Mouse (Mus musculus) liver, embryonic 15.5 days (tissue): ENCODE data around the gene Nfe2l1. TPM values are rescaled to one million over a fixed set of nuclear protein-coding genes. Genes with fewer than 3 reads are reported as not detected.

Source experiments
- ATAC-seq: fragments of 200-750 bp; cut with Nextera tagmentation; 2 replicates; pipeline ENCODE4 v1.8.0; 2017; ENCODE audit warnings: moderate number of reproducible peaks, mild to moderate bottlenecking, moderate library complexity; ENCODE audit not compliant: insufficient read depth
- H3K27ac ChIP-seq: fragments of 300-500 bp; sonication (generic); replicated peaks from 2 replicates; pipeline ENCODE4 v1.5.1; 2015; ENCODE audit warnings: mild to moderate bottlenecking, inconsistent platforms
- H3K27me3 ChIP-seq: fragments of 300-500 bp; sonication (generic); 2 replicates; pipeline ENCODE4 v1.6.1; 2015; ENCODE audit warnings: mild to moderate bottlenecking, inconsistent platforms
- H3K36me3 ChIP-seq: fragments of 300-500 bp; sonication (generic); replicated peaks from 2 replicates; pipeline ENCODE4 v1.6.1; 2015; ENCODE audit warnings: moderate library complexity, mild to moderate bottlenecking, inconsistent platforms
- H3K4me1 ChIP-seq: fragments of 300-500 bp; sonication (generic); replicated peaks from 2 replicates; pipeline ENCODE4 v1.6.1; 2015; ENCODE audit warnings: inconsistent platforms
- H3K4me2 ChIP-seq: fragments of 300-500 bp; sonication (generic); 2 replicates; pipeline ENCODE4 v1.6.1; 2015; ENCODE audit warnings: moderate library complexity, mild to moderate bottlenecking, inconsistent platforms
- H3K4me3 ChIP-seq: fragments of 300-500 bp; sonication (generic); replicated peaks from 2 replicates; pipeline ENCODE4 v1.5.1; 2015; ENCODE audit warnings: mild to moderate bottlenecking, inconsistent platforms
- H3K9ac ChIP-seq: fragments of 300-500 bp; sonication (generic); 2 replicates; pipeline ENCODE4 v1.6.1; 2015; ENCODE audit warnings: moderate library complexity, mild to moderate bottlenecking, inconsistent platforms
- H3K9me3 ChIP-seq: fragments of 300-500 bp; sonication (generic); replicated peaks from 2 replicates; pipeline ENCODE4 v1.6.1; 2016; ENCODE audit warnings: inconsistent platforms
- WGBS: fragments of 180-500 bp; shearing (Covaris S2); methylation state at CpG from one replicate; pipeline ENCODE4 v1.1.7; 2015; ENCODE audit warnings: mixed read lengths; ENCODE audit not compliant: insufficient replicate concordance; 5-methylcytosine and 5-hydroxymethylcytosine counted together
- polyA plus RNA-seq: library from polyadenylated mRNA; unstranded; fragments of >200 nt; fragmentation: Nextera tagmentation; extraction: Ambion mirVana; gene quantifications from 2 replicates; pipeline ENCODE4 v1.2.1, GENCODE M21; 2015

The Nfe2l1 gene
- polyA plus RNA-seq, 1 experiment from 2014 or later = 18.8 TPM

GRCm38 (mm10) chr11:96843627-96844026 lies 13.9 kb upstream of the Nfe2l1 start:
- H3K4me2 ChIP-seq = no peak overlapping the region

GRCm38 (mm10) chr11:96840290-96840689 lies 10.5 kb upstream of the Nfe2l1 start:
- no peak overlapping the region for H3K4me2 ChIP-seq
- no peaks in the 10 kb centered on the region for H3K36me3 ChIP-seq
- H3K27me3 ChIP-seq = peaks cover 7% of the 10 kb centered on the region; the same call in 1 of the 2 replicates
- no peaks in the 10 kb centered on the region for H3K9me3 ChIP-seq
- no peak overlapping the region for H3K4me3 ChIP-seq
- H3K9ac ChIP-seq = no peak overlapping the region
- WGBS = 47% methylated on average over 8 of the region's 8 CpGs
- no peak for ATAC-seq
- H3K4me1 ChIP-seq = no peaks in the 10 kb centered on the region
- no peak overlapping the region for H3K27ac ChIP-seq

More at GRCm38 (mm10) chr11:96843627-96844026, 13.9 kb upstream of the Nfe2l1 start:
- H3K36me3 ChIP-seq = no peaks in the 10 kb centered on the region
- H3K27me3 ChIP-seq = peaks cover 14% of the 10 kb centered on the region
- H3K27ac ChIP-seq = no peak overlapping the region
- no peak for ATAC-seq
- H3K9ac ChIP-seq = no peak overlapping the region
- H3K4me1 ChIP-seq = no peaks in the 10 kb centered on the region
- H3K4me3 ChIP-seq = no peak overlapping the region
- 32% methylated on average over 3 of the region's 3 CpGs for WGBS
- no peaks in the 10 kb centered on the region for H3K9me3 ChIP-seq

DNA sequence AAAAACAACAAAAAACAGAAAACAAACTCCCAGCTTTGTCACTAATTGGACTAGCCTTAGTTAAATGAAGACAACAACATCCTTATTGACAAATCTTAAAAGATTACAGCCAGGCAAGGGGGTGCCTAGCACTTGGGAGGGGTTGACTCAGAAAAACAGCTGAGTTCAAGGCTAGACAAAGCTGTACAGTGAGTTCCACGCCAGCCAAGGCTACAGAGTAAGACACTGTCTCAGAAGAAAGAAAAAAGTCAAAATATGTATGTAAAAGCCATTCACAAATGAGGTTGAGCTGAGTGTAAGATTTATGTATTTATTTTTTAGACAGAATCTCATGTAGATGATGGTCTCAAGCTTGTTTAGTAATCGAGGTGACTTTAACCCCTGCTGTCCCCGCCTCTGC lies 10.1 kb upstream of the Nfe2l1 start:
- Histone ChIP-seq H3K9ac (no peak overlapping the region), H3K4me2 (no peak overlapping the region)
- 54% methylated on average over 3 of the region's 3 CpGs for WGBS

GRCm38 (mm10) chr11:96839428-96839827 lies 9.7 kb upstream of the Nfe2l1 start:
- Histone ChIP-seq H3K4me2 (no peak overlapping the region), H3K27ac (no peak overlapping the region), H3K27me3 (peaks cover 7% of the 10 kb centered on the region; the same call in 1 of the 2 replicates), H3K9ac (no peak overlapping the region), H3K4me3 (no peak overlapping the region), H3K4me1 (no peaks in the 10 kb centered on the region), H3K9me3 (no peaks in the 10 kb centered on the region), H3K36me3 (no peaks in the 10 kb centered on the region)
- WGBS = 60% methylated on average over 7 of the region's 7 CpGs
- no peak for ATAC-seq

More for the DNA sequence above, 10.1 kb upstream of the Nfe2l1 start:
- Histone ChIP-seq H3K4me3 (no peak overlapping the region), H3K36me3 (no peaks in the 10 kb centered on the region), H3K27ac (no peak overlapping the region), H3K9me3 (no peaks in the 10 kb centered on the region), H3K27me3 (peaks cover 7% of the 10 kb centered on the region; the same call in 1 of the 2 replicates), H3K4me1 (no peaks in the 10 kb centered on the region)
- no peak for ATAC-seq

DNA sequence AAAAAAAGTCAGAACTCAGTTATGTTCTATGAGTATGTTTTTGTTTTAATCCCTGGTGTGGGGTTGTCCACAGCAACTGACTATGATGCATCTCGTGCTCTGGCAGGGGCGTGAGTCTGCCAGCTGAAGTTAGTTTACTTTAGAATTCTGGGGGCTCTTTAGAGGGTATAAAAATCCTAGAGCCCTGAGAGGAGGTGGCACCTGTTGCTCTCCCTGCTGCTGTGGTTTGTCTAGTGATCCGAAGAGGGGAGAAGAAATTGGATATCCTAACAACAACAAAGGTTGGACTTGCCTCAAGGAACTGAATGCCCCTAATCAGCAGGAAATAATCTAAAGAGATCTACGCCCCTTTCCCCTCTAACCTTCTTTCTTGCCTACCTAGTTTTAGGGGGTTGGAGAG lies 8.6 kb upstream of the Nfe2l1 start:
- Histone ChIP-seq H3K27me3 (peaks cover 9% of the 10 kb centered on the region; the same call in 1 of the 2 replicates), H3K9me3 (no peaks in the 10 kb centered on the region), H3K36me3 (no peaks in the 10 kb centered on the region), H3K4me2 (no peak overlapping the region), H3K9ac (no peak overlapping the region), H3K4me3 (no peak overlapping the region), H3K4me1 (no peaks in the 10 kb centered on the region), H3K27ac (no peak overlapping the region)
- 58% methylated on average over 4 of the region's 4 CpGs for WGBS
- no peak for ATAC-seq

GRCm38 (mm10) chr11:96837298-96837697 lies 7.5 kb upstream of the Nfe2l1 start:
- no peaks in the 10 kb centered on the region for H3K4me1 ChIP-seq
- WGBS = 41% methylated on average over 9 of the region's 9 CpGs
- H3K36me3 ChIP-seq = no peaks in the 10 kb centered on the region
- no peak overlapping the region for H3K4me2 ChIP-seq
- no peak overlapping the region for H3K4me3 ChIP-seq
- no peak overlapping the region for H3K27ac ChIP-seq
- no peak for ATAC-seq
- H3K9me3 ChIP-seq = no peaks in the 10 kb centered on the region
- H3K27me3 ChIP-seq = peaks cover 9% of the 10 kb centered on the region; the same call in 1 of the 2 replicates
- no peak overlapping the region for H3K9ac ChIP-seq

DNA sequence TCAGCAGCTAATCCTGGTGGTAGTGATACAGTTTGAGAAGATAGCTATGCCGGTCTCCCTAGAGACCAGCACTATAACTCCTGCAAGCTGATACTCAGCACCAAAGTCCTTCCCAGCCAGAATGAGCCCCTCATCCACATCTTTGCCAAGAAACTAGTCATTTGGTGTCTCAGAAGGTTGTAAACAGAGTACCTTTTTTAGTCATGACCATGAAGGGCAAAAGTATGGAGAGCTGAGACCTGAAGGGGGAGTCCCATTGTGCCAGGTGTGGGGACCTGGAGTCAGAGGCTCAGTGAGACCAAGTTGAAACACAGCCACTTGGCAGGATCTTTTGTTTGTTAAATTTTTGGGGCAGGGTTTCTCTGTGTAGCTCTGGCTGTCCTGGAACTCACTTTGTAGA lies 4.4 kb upstream of the Nfe2l1 start:
- ATAC-seq = no peak
- WGBS = 87% methylated on average over 1 of the region's 1 CpGs
- no peak overlapping the region for H3K4me2 ChIP-seq
- H3K9me3 ChIP-seq = no peaks in the 10 kb centered on the region
- no peak overlapping the region for H3K9ac ChIP-seq
- H3K27me3 ChIP-seq = peaks cover 6% of the 10 kb centered on the region; the same call in 1 of the 2 replicates
- no peaks in the 10 kb centered on the region for H3K36me3 ChIP-seq
- H3K4me1 ChIP-seq = peaks cover 7% of the 10 kb centered on the region
- no peak overlapping the region for H3K27ac ChIP-seq
- no peak overlapping the region for H3K4me3 ChIP-seq

- Histone ChIP-seq H3K4me3 (no peak overlapping the region), H3K9ac (no peak overlapping the region), H3K9me3 (no peaks in the 10 kb centered on the region), H3K4me2 (no peak overlapping the region), H3K27ac (no peak overlapping the region), H3K4me1 (peaks cover 16% of the 10 kb centered on the region), H3K36me3 (peaks cover 1% of the 10 kb centered on the region; the same call in 1 of the 2 replicates), H3K27me3 (peaks cover 6% of the 10 kb centered on the region; the same call in 1 of the 2 replicates)
- whole genome bisulfite sequencing = 50% methylated on average over 2 of the region's 2 CpGs
- ATAC-seq = no peak
Observed at GRCm38 (mm10) chr11:96832973-96833372, 3.2 kb upstream of the Nfe2l1 start.

DNA sequence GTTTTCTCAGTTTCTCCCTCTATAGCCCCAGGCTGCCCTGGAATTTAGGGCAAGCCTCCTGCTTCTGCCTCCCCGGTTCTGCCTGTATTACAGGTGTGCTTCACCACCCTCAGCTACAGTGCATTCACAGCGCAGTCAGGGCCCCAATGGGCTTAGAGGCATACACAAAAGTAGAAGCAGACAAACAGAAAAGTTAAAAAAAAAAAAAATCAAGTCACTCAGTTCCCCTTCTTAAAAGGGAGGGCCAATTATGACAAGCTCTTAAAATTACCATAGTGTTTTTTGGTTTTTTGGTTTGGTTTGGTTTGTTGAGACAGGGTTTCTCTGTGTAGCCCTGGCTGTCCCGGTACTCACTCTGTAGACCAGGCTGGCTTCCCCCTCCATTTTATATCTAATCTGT lies 2.8 kb upstream of the Nfe2l1 start:
- 72% methylated on average over 3 of the region's 3 CpGs for WGBS
- Histone ChIP-seq H3K27ac (no peak overlapping the region), H3K4me1 (peaks cover 21% of the 10 kb centered on the region), H3K4me3 (no peak overlapping the region), H3K9ac (no peak overlapping the region), H3K27me3 (peaks cover 6% of the 10 kb centered on the region; the same call in 1 of the 2 replicates), H3K36me3 (peaks cover 6% of the 10 kb centered on the region), H3K4me2 (no peak overlapping the region), H3K9me3 (no peaks in the 10 kb centered on the region)
- ATAC-seq = no peak

GRCm38 (mm10) chr11:96831516-96831915 lies 1.7 kb upstream of the Nfe2l1 start:
- WGBS = 60% methylated on average over 4 of the region's 4 CpGs
- Histone ChIP-seq H3K4me2 (no peak overlapping the region), H3K4me3 (no peak overlapping the region), H3K9me3 (no peaks in the 10 kb centered on the region), H3K4me1 (peaks cover 31% of the 10 kb centered on the region), H3K9ac (no peak overlapping the region), H3K36me3 (peaks cover 16% of the 10 kb centered on the region), H3K27ac (0 out of 2 replicates have a peak overlapping the region, but pooled peaks have one; percentile 48), H3K27me3 (peaks cover 2% of the 10 kb centered on the region; the same call in 1 of the 2 replicates)
- no peak for ATAC-seq

DNA sequence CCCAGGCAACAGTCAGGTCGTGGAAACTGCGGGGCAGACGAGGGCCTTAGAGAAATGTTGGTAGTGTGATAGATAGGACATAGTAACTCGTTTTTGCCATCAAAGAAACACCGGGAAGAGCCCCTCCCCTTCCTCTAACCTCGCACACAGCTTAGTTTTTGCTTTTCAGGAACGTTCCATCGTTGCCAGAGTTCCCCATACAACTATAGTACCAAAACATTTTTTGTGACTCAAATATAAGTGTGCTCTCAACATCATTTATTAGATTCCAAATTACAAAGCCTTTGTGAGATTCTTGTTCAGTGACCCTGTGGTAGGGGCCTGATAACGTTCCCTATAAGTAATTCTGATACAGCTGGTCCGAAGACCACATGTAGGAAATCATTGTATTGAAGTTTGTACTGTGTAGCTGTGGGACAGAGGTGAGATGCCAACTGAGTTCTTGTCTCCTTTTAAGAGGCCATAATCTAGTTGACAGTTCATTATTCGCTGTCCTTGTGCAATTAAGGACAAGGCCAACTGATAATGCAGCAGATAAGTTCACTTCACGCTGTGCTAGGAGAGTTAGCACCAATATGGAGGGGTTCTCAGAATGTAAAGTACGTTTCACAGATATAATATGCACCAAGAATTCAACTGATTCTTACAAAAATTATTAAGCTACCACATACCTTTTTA lies 910 bp upstream of the Nfe2l1 start:
- Histone ChIP-seq H3K36me3 (peaks cover 24% of the 10 kb centered on the region), H3K4me3 (peak overlapping the region; percentile 96), H3K4me1 (peaks cover 39% of the 10 kb centered on the region), H3K27ac (peak overlapping the region; percentile 82), H3K9me3 (no peaks in the 10 kb centered on the region), H3K27me3 (peaks cover 2% of the 10 kb centered on the region; the same call in 1 of the 2 replicates), H3K9ac (peak overlapping the region; percentile 55), H3K4me2 (peak overlapping the region; percentile 89)
- 12% methylated on average over 13 of the region's 13 CpGs for WGBS
- ATAC-seq = no peak
